Mouse (Mus musculus) hindbrain, postnatal 0 days (tissue): Measurements from ENCODE around the gene Dio1. TPM values are rescaled to one million over a fixed set of nuclear protein-coding genes. Genes with fewer than 3 reads are reported as not detected.

ENCODE experiments used
- ATAC-seq: fragments of 200-750 bp; cut with Nextera tagmentation; 2 replicates; pipeline ENCODE4 v1.8.0; 2017; ENCODE audit warnings: mild to moderate bottlenecking, moderate TSS enrichment, moderate library complexity
- DNase-seq: peaks from one replicate; pipeline ENCODE4 v3.0.0-alpha.2; 2015; ENCODE audit warnings: low spot score
- H3K27ac ChIP-seq: fragments of 300-500 bp; sonication (generic); 2 replicates; pipeline ENCODE4 v1.5.1; 2014; ENCODE audit warnings: mild to moderate bottlenecking
- H3K27me3 ChIP-seq: fragments of 300-500 bp; sonication (generic); 2 replicates; pipeline ENCODE4 v1.6.1; 2014; ENCODE audit warnings: low read length, mixed read lengths; ENCODE audit not compliant: insufficient read depth
- H3K36me3 ChIP-seq: fragments of 300-500 bp; sonication (generic); 2 replicates; pipeline ENCODE4 v1.6.1; 2014; ENCODE audit warnings: low read length, mixed read lengths; ENCODE audit not compliant: insufficient read depth
- H3K4me1 ChIP-seq: fragments of 300-500 bp; sonication (generic); 2 replicates; pipeline ENCODE4 v1.6.1; 2014; ENCODE audit warnings: antibody characterized with exemption, low read length, mixed read lengths; ENCODE audit not compliant: insufficient read depth
- H3K4me2 ChIP-seq: fragments of 300-500 bp; sonication (generic); 2 replicates; pipeline ENCODE4 v1.6.1; 2014; ENCODE audit warnings: low read depth, mild to moderate bottlenecking, low read length, moderate library complexity, mixed read lengths
- H3K4me3 ChIP-seq: fragments of 300-500 bp; sonication (generic); 2 replicates; pipeline ENCODE4 v1.5.1; 2014; ENCODE audit warnings: low read length
- H3K9ac ChIP-seq: fragments of 300-500 bp; sonication (generic); replicated peaks from 2 replicates; pipeline ENCODE4 v1.6.1; 2014; ENCODE audit warnings: mild to moderate bottlenecking, low read length, moderate library complexity, mixed read lengths
- H3K9me3 ChIP-seq: fragments of 300-500 bp; sonication (generic); 2 replicates; pipeline ENCODE4 v1.6.1; 2016; ENCODE audit warnings: low read length, mixed read lengths
- CTCF ChIP-seq: IDR thresholded peaks from 2 replicates; pipeline ENCODE4 v1.5.1; 2016; ENCODE audit warnings: antibody characterized with exemption, control low read depth, low read depth
- WGBS: fragments of 180-500 bp; shearing (Covaris S2); extraction: QIAGEN DNeasy Blood & Tissue Kit; methylation state at CpG from one replicate; pipeline ENCODE4 v1.1.7; 2014; 5-methylcytosine and 5-hydroxymethylcytosine counted together
- polyA plus RNA-seq: library from polyadenylated mRNA; unstranded; fragments of >200 nt; fragmentation: Nextera tagmentation; extraction: Ambion mirVana; gene quantifications from 2 replicates; pipeline ENCODE4 v1.2.1, GENCODE M21; 2015
- total RNA-seq: library from RNA; depleted of rRNA; stranded (reverse); fragments of >200 nt; gene quantifications from 2 replicates; pipeline ENCODE4 v1.2.3, GENCODE M21; 2014

Gene Dio1
- total and polyA plus RNA-seq, 2 experiments from 2014 or later, result not detected

GRCm38 (mm10) chr4:107302832-107303231, 4.1 kb downstream of the Dio1 start:
- Histone ChIP-seq H3K4me3 (no peak overlapping the region), H3K9ac (no peak overlapping the region), H3K9me3 (no peaks in the 10 kb centered on the region), H3K27ac (no peak overlapping the region), H3K27me3 (no peaks in the 10 kb centered on the region), H3K4me2 (no peak overlapping the region), H3K4me1 (no peaks in the 10 kb centered on the region), H3K36me3 (no peaks in the 10 kb centered on the region)
- DNase-seq, result no peak
- no peak for TF ChIP-seq CTCF
- no peak for ATAC-seq
- WGBS, result 87% methylated on average over 4 of the region's 4 CpGs

- Histone ChIP-seq H3K4me3 (no peak overlapping the region), H3K27me3 (no peaks in the 10 kb centered on the region), H3K9ac (no peak overlapping the region), H3K9me3 (no peaks in the 10 kb centered on the region), H3K4me2 (no peak overlapping the region), H3K36me3 (no peaks in the 10 kb centered on the region), H3K4me1 (no peaks in the 10 kb centered on the region), H3K27ac (no peak overlapping the region)
- TF ChIP-seq CTCF, result no peak
- 75% methylated on average over 9 of the region's 9 CpGs for WGBS
- no peak for ATAC-seq
- DNase-seq, result no peak
Observed at GRCm38 (mm10) chr4:107302221-107302620, 4.7 kb downstream of the Dio1 start.

- Histone ChIP-seq H3K9me3 (no peaks in the 10 kb centered on the region), H3K4me1 (no peaks in the 10 kb centered on the region), H3K36me3 (no peaks in the 10 kb centered on the region), H3K4me2 (no peak overlapping the region), H3K4me3 (no peak overlapping the region), H3K27ac (no peak overlapping the region), H3K27me3 (no peaks in the 10 kb centered on the region), H3K9ac (no peak overlapping the region)
- ATAC-seq (peak; percentile 51), DNase-seq (no peak)
- no peak for TF ChIP-seq CTCF
- WGBS, result 91% methylated on average over 1 of the region's 1 CpGs
Observed at GRCm38 (mm10) chr4:107300902-107301555, 5.9 kb downstream of the Dio1 start.

GRCm38 (mm10) chr4:107300371-107300770, 6.6 kb downstream of the Dio1 start:
- ATAC-seq, result no peak

GRCm38 (mm10) chr4:107299779-107300340, 7.1 kb downstream of the Dio1 start:
- Histone ChIP-seq H3K4me1 (no peaks in the 10 kb centered on the region), H3K36me3 (no peaks in the 10 kb centered on the region), H3K9me3 (no peaks in the 10 kb centered on the region), H3K9ac (no peak overlapping the region), H3K4me3 (no peak overlapping the region), H3K4me2 (no peak overlapping the region), H3K27me3 (no peaks in the 10 kb centered on the region), H3K27ac (no peak overlapping the region)
- ATAC-seq, result no peak
- WGBS, result 85% methylated on average over 7 of the region's 7 CpGs
- TF ChIP-seq CTCF, result no peak
- DNase-seq, result no peak

More at GRCm38 (mm10) chr4:107300371-107300770, 6.6 kb downstream of the Dio1 start:
- H3K4me3 ChIP-seq, result no peak overlapping the region
- H3K4me2 ChIP-seq, result no peak overlapping the region
- WGBS, result 83% methylated on average over 4 of the region's 4 CpGs
- H3K4me1 ChIP-seq, result no peaks in the 10 kb centered on the region
- no peaks in the 10 kb centered on the region for H3K27me3 ChIP-seq
- no peak for DNase-seq
- H3K36me3 ChIP-seq, result no peaks in the 10 kb centered on the region
- no peak for TF ChIP-seq CTCF
- H3K9ac ChIP-seq, result no peak overlapping the region
- no peak overlapping the region for H3K27ac ChIP-seq
- H3K9me3 ChIP-seq, result no peaks in the 10 kb centered on the region

- no peaks in the 10 kb centered on the region for H3K4me1 ChIP-seq
- H3K9ac ChIP-seq, result no peak overlapping the region
- H3K36me3 ChIP-seq, result no peaks in the 10 kb centered on the region
- no peaks in the 10 kb centered on the region for H3K9me3 ChIP-seq
- no peak overlapping the region for H3K27ac ChIP-seq
- DNase-seq (no peak), ATAC-seq (no peak)
- no peak overlapping the region for H3K4me3 ChIP-seq
- 83% methylated on average over 8 of the region's 8 CpGs for WGBS
- H3K4me2 ChIP-seq, result no peak overlapping the region
- no peaks in the 10 kb centered on the region for H3K27me3 ChIP-seq
- no peak for TF ChIP-seq CTCF
Observed at GRCm38 (mm10) chr4:107298071-107298606, 8.8 kb downstream of the Dio1 start.

- no peaks in the 10 kb centered on the region for H3K27me3 ChIP-seq
- WGBS, result 68% methylated on average over 4 of the region's 4 CpGs
- no peak overlapping the region for H3K27ac ChIP-seq
- H3K9me3 ChIP-seq, result no peaks in the 10 kb centered on the region
- no peak for DNase-seq
- no peak overlapping the region for H3K9ac ChIP-seq
- TF ChIP-seq CTCF, result no peak
- ATAC-seq, result no peak
- H3K36me3 ChIP-seq, result no peaks in the 10 kb centered on the region
- H3K4me3 ChIP-seq, result no peak overlapping the region
- H3K4me1 ChIP-seq, result no peaks in the 10 kb centered on the region
- H3K4me2 ChIP-seq, result no peak overlapping the region
Observed at GRCm38 (mm10) chr4:107292273-107292662, 14.7 kb downstream of the Dio1 start.
